ENCODE assay signal across 11 mouse cellular contexts in the genomic region with DNA sequence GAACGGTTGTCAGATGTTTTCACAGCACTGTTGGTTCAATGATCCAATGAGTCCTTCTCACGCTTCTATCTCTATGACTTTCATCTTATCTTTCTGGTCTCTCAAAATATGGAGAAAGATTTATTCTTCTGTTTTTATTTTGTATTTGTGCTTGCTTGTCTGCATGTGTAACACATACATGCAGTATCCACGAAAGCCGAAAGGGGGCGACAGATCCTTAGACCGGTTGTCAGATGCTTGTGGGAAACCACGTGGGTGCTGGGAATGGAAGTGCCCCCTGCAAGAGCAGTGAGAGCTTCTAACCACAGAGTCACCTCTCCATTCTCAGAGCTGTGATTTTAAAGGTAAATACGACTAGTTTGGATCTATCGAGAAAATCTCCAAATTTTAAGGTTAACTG. TPM values are rescaled to one million over a fixed set of nuclear protein-coding genes. Genes with fewer than 3 reads are reported as not detected.
DNase-seq lines count a peak whose midpoint lies in the region; ATAC-seq and TF ChIP-seq lines count a peak whose summit lies in the region.
"Had no signal": no experiment of that assay in that cellular context is flagged by ENCODE, and none has a peak within 500 bp of the region (broad histone marks: within the 10 kb centered on the region; RNA-seq: fewer than 3 reads in every experiment).

No protein-coding gene starts in this region.

- H3K27ac ChIP-seq in intestine, postnatal 0 days (ENCODE audit: low read depth, low read length): no peak overlapping the region
- no peak overlapping the region for H3K27ac ChIP-seq in intestine, embryonic 16.5 days (ENCODE audit: low read length)
- H3K27ac ChIP-seq: stomach, embryonic 15.5 days had no signal

- no peak overlapping the region for H3K4me2 ChIP-seq in intestine, postnatal 0 days (replicated peaks; ENCODE audit: low read depth)
- H3K4me2 ChIP-seq in intestine, embryonic 16.5 days (ENCODE audit: low read depth, low read length): no peak overlapping the region
- H3K4me2 ChIP-seq: stomach, embryonic 15.5 days had no signal

- H3K4me3 ChIP-seq in intestine, postnatal 0 days (ENCODE audit: low read depth, low read length): no peak overlapping the region
- H3K4me3 ChIP-seq in intestine, embryonic 16.5 days (ENCODE audit: low read length): no peak overlapping the region
- H3K4me3 ChIP-seq: myocyte; stomach, embryonic 15.5 days had no signal

- peak; percentile 17 for DNase-seq in right cerebral cortex, postnatal 14 days
- no peak for DNase-seq in right cerebral cortex, adult 18-20 months
- DNase-seq in ZHBTc4 (ENCODE audit: low read depth, low spot score): peak; percentile 78
- peak; percentile 58 for DNase-seq in testis, postnatal 10 days (ENCODE audit: low spot score)
- no peak for DNase-seq in layer of hippocampus, adult 9-11 months
- DNase-seq: heart, postnatal 10 days; kidney, adult 8-10 months had no signal

- 62% methylated on average over 9 of the region's 9 CpGs for WGBS in intestine, postnatal 0 days
- 66% methylated on average over 9 of the region's 9 CpGs for WGBS in intestine, embryonic 16.5 days

- peak; percentile 32; the same call in 1 of the 2 replicates for TF ChIP-seq CTCF in intestine, postnatal 0 days (IDR thresholded peaks at IDR 0.05; ENCODE audit: low read depth)

- no peaks in the 10 kb centered on the region for H3K9me3 ChIP-seq in intestine, postnatal 0 days (ENCODE audit: control insufficient read depth)
- H3K9me3 ChIP-seq in intestine, embryonic 16.5 days (ENCODE audit: control insufficient read depth, low read length): no peaks in the 10 kb centered on the region
- H3K9me3 ChIP-seq: stomach, embryonic 15.5 days had no signal

- ATAC-seq in intestine, postnatal 0 days: no peak
- ATAC-seq in intestine, embryonic 16.5 days: no peak

- H3K27me3 ChIP-seq in intestine, postnatal 0 days (replicated peaks; ENCODE audit: control insufficient read depth, insufficient read depth, low read length): no peaks in the 10 kb centered on the region
- no peaks in the 10 kb centered on the region for H3K27me3 ChIP-seq in intestine, embryonic 16.5 days (replicated peaks; ENCODE audit: control insufficient read depth, insufficient read depth, low read length)
- H3K27me3 ChIP-seq: stomach, embryonic 15.5 days had no signal

- H3K9ac ChIP-seq in intestine, postnatal 0 days (ENCODE audit: low read depth, low read length): no peak overlapping the region
- no peak overlapping the region for H3K9ac ChIP-seq in intestine, embryonic 16.5 days (ENCODE audit: low read depth, low read length)
- H3K9ac ChIP-seq: stomach, embryonic 15.5 days had no signal

- H3K36me3 ChIP-seq in intestine, postnatal 0 days (ENCODE audit: control insufficient read depth, insufficient read depth): no peaks in the 10 kb centered on the region
- H3K36me3 ChIP-seq in intestine, embryonic 16.5 days (ENCODE audit: control insufficient read depth, insufficient read depth, low read length): no peaks in the 10 kb centered on the region
- H3K36me3 ChIP-seq: stomach, embryonic 15.5 days had no signal

- H3K4me1 ChIP-seq in intestine, postnatal 0 days (replicated peaks; ENCODE audit: control insufficient read depth, insufficient read depth, low read length): no peaks in the 10 kb centered on the region
- H3K4me1 ChIP-seq in intestine, embryonic 16.5 days (ENCODE audit: control insufficient read depth, insufficient read depth, low read length): no peaks in the 10 kb centered on the region
- H3K4me1 ChIP-seq: stomach, embryonic 15.5 days had no signal

RNA-seq across cellular contexts. Expression of gene 4931417E11Rik, which starts 54.2 kb away (rescaled TPM):
- not detected in 2 replicates for polyA plus RNA-seq in intestine, postnatal 0 days (2015; fragmentation: Nextera tagmentation; extraction: Ambion mirVana)
- polyA plus RNA-seq in intestine, embryonic 16.5 days (2015; fragmentation: Nextera tagmentation; extraction: Ambion mirVana): not detected in 2 replicates
- polyA plus RNA-seq: myocyte; stomach, embryonic 15.5 days had no signal

Comparison
In these comparisons a context has a peak if more than half of its experiments do, and no peak if none do; other contexts are left out.
1. DNase-seq: peak in right cerebral cortex, postnatal 14 days (single experiment), ZHBTc4 (single experiment) and testis, postnatal 10 days (single experiment); none in right cerebral cortex, adult 18-20 months (single experiment) and layer of hippocampus, adult 9-11 months (single experiment).